Mouse (Mus musculus): Measurements from ENCODE around the gene Piezo1. TPM values are rescaled to one million over a fixed set of nuclear protein-coding genes. Genes with fewer than 3 reads are reported as not detected.

Gene Piezo1
- polyA plus RNA-seq (2017; shearing (Covaris generic)), result 5.2 TPM

DNA sequence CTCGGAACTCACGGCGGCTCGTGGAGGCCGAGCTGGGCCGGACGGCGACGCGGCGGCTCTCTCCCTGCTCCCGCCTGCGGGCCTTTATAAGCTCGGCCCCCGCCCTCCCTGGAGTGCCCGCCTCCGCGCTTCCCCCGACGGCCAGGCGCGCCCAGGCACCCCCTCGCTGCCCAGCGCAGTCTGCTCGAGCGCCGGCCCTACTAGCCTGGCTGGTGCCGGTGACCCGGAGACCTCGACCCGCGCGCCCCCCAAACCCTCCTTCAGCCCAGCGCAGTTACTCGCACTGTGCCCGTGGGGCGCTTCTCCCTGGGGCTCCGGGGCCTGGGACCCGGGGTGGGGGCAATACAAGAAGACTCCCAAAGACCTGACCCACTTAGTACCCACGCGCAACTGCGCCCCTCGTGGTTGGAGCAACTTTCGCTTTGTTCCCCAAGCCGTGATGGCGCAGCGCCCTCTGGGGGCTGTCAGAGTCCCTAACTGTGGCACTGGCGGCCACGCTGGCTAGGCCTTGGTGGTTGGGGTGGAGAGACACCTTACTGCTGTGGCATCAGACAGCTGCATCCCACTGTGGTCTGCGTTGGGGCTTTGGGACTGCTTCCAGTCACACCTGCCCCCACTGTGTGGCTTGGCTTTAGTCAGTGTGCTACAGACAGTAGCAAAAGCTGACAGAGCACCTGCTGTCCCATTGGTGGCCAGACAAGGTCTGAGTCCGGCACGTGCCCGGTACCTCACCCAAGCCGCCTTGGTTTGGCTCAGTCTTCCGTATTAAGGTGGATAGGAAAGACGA is at the start of gene Piezo1:
Gene Piezo1, minus strand, starts transcription at position 65 of the 787 bp plus-strand sequence.

GRCm38 (mm10) chr8:122576648-122577022 is 25.5 kb upstream of the Piezo1 start, which contains the start of gene Aprt:
Gene Aprt (minus strand): TSS chr8:122576909.

GRCm38 (mm10) chr8:122567361-122568108 is 16.4 kb upstream of the Piezo1 start, which contains the start of gene Cdt1:
Gene Cdt1 (plus strand): TSS chr8:122568015.

DNA sequence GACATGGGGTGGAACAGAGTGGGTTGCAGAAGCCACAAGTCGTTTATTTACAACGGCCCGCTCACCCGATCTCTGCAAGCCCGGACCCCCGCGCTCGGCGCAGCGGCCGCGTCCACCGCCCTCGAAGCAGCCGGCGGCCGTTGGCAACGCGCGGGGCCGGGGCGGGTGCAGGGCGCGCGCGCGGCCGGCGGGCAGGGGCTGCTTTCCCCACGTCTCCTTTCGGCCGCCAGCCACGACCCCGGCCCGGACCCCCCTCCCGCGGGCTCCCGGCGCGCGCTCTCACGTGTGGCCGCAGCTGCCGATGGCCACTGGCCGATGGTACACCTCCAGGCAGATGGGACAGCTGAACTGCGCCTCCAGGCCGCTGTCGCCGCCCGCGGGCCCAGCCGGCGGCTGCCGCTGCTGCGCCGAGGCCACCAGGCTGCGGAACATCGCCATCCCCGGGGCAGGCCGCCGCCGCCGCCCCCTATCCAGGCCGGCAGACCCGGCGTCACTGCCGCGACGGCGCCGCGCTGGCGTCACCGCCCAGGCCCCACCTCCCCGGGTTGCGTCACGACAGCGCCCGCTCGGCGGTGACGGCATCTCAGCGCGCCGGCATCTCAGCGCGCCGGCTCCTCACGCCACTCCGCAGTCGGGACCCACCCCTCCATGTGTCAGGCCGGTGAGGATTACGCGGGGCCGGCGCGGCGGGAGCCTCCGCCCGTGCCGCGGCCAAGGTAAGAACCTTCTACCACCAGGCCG is 75.4 kb downstream of the Piezo1 start, which contains the start of the genes Rnf166 and Ctu2:
Gene Rnf166, minus strand, starts transcription at position 485 of the 741 bp plus-strand sequence.
Gene Ctu2, plus strand, starts transcription at position 564 of the 741 bp plus-strand sequence.

GRCm38 (mm10) chr8:122460524-122461472 is 90.3 kb downstream of the Piezo1 start, which contains the start of gene Snai3:
Gene Snai3 (minus strand): TSS chr8:122460733.

DNA sequence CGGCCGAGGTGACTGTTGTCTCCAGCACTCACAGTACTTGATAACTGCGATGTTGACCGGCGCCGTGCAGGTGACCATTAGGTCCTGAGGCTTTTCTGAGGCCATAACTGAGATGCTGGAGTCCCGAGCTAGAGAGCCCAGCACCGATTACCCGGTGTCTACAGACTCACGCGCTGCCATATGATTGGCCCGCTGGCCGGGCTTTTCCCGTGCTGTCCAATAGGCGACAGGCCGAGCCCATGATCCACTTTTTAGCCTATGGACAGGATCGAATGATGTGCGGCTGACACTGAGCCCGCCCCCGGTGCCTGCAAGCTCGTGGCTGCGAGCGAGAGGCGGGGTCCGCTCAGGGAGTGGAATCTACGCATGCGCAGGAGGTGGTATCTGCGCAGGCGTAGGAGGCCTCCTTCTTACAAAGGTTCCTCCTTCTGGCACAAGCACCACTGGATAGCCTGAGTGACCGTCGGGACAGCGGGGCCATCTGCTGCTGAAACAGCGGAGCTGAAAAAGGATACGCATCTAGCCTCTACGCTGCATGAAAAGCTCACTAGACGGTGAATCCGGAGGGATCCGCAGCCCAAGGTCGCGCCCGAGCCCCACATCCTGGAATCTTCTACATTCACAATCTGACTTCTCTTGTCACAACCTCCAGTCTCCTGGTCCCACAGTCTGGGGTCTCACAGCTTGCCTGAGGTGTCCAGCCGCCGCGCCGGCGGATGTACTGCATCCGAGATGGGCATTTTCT is 107.7 kb downstream of the Piezo1 start, which contains the start of gene Mvd:
Gene Mvd, minus strand, starts transcription at position 161 of the 745 bp plus-strand sequence.

DNA sequence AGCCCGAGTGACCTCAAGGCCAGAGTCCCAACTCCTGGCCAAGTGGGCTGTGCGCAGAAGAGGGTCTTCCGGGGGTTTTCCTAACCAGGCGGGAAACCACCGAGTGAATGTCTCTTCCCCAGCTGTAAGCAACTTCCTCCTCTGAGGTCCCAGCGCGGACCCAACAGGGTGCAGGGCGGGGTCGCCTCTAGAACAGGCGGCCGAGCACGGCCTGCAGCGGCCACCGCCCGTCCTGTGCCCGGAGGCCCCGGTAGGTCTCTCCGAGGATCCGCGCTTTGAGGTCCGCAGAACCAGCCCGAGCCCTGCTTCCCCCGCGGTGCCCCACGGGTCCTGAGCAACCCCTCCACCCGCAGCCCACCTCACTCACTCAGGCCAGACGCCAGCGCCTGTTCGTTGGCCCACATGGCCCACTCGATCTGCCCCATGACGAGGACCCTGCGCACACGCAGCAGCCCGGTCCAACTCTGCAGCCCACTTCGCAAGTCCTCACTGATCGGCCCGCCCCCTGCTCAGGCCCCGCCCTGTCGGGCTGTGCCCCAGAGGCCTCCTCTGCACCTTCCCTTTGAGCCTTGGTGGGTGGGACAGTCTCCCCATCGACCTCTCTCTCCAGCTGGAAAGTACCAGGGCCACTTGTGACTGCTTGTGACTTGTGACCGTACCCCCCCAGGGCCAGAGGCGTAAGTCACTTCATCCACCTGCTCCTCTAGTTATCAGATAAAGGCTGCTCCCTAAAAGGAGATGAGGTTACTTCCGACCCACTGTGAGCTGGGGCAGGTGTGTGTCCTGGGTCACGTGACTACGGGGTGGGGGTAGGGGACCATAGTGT is 118.5 kb downstream of the Piezo1 start, which contains the start of gene Cyba:
Gene Cyba, minus strand, starts transcription at position 488 of the 826 bp plus-strand sequence.

Other genes starting within 250 kb of the Piezo1 start
- gene Trhr2, start 190.6 kb downstream of the Piezo1 start, polyA plus RNA-seq (2017; shearing (Covaris generic)), result not detected
- gene Zc3h18, start 174.7 kb downstream of the Piezo1 start, polyA plus RNA-seq (2017; shearing (Covaris generic)), result 53.9 TPM
- 0.92 TPM for gene Il17c, start 129.3 kb downstream of the Piezo1 start, polyA plus RNA-seq (2017; shearing (Covaris generic))
- 1,044 TPM for gene Cyba, start 118.4 kb downstream of the Piezo1 start, polyA plus RNA-seq (2017; shearing (Covaris generic))
- gene Mvd, start 107.9 kb downstream of the Piezo1 start, polyA plus RNA-seq (2017; shearing (Covaris generic)), result 29.2 TPM
- 5.2 TPM for gene Snai3, start 90.6 kb downstream of the Piezo1 start, polyA plus RNA-seq (2017; shearing (Covaris generic))
- gene Rnf166, start 75.3 kb downstream of the Piezo1 start, polyA plus RNA-seq (2017; shearing (Covaris generic)), result 29.5 TPM
- 70.3 TPM for gene Ctu2, start 75.2 kb downstream of the Piezo1 start, polyA plus RNA-seq (2017; shearing (Covaris generic))
- gene Cdt1, start 16.7 kb upstream of the Piezo1 start, polyA plus RNA-seq (2017; shearing (Covaris generic)), result 11.4 TPM
- gene Aprt, start 25.6 kb upstream of the Piezo1 start, polyA plus RNA-seq (2017; shearing (Covaris generic)), result 264 TPM
- gene Galns, start 60.1 kb upstream of the Piezo1 start, polyA plus RNA-seq (2017; shearing (Covaris generic)), result 17.2 TPM
- 55.9 TPM for gene Trappc2l, start 60.3 kb upstream of the Piezo1 start, polyA plus RNA-seq (2017; shearing (Covaris generic))
- gene Pabpn1l, start 71.4 kb upstream of the Piezo1 start, polyA plus RNA-seq (2017; shearing (Covaris generic)), result not detected
- 0.09 TPM for gene Cbfa2t3, start 147.8 kb upstream of the Piezo1 start, polyA plus RNA-seq (2017; shearing (Covaris generic))
- gene Acsf3, start 224.2 kb upstream of the Piezo1 start, polyA plus RNA-seq (2017; shearing (Covaris generic)), result 7.7 TPM